Mouse (Mus musculus) midbrain, postnatal 0 days (tissue): ENCODE data around the gene Usp7. TPM values are rescaled to one million over a fixed set of nuclear protein-coding genes. Genes with fewer than 3 reads are reported as not detected.

ENCODE experiments used
- ATAC-seq: fragments of 200-750 bp; cut with Nextera tagmentation; 2 replicates; pipeline ENCODE4 v1.8.0; 2017; ENCODE audit warnings: moderate number of reproducible peaks, mild to moderate bottlenecking, moderate TSS enrichment, moderate library complexity; ENCODE audit not compliant: low FRiP score
- DNase-seq: peaks from one replicate; pipeline ENCODE4 v3.0.0-alpha.2; 2015; ENCODE audit warnings: low spot score
- H3K27ac ChIP-seq: fragments of 300-500 bp; sonication (generic); 2 replicates; pipeline ENCODE4 v1.5.1; 2014; ENCODE audit warnings: low read depth, mild to moderate bottlenecking, low read length, mixed read lengths
- H3K27me3 ChIP-seq: fragments of 300-500 bp; sonication (generic); 2 replicates; pipeline ENCODE4 v1.6.1; 2014; ENCODE audit warnings: low read length, control low read depth, mixed read lengths; ENCODE audit not compliant: insufficient read depth
- H3K36me3 ChIP-seq: fragments of 300-500 bp; sonication (generic); 2 replicates; pipeline ENCODE4 v1.6.1; 2014; ENCODE audit warnings: low read length, control low read depth, mixed read lengths; ENCODE audit not compliant: insufficient read depth
- H3K4me1 ChIP-seq: fragments of 300-500 bp; sonication (generic); 2 replicates; pipeline ENCODE4 v1.6.1; 2014; ENCODE audit warnings: mild to moderate bottlenecking, control low read depth, antibody characterized with exemption, low read length, mixed read lengths; ENCODE audit not compliant: insufficient read depth
- H3K4me2 ChIP-seq: fragments of 300-500 bp; sonication (generic); 2 replicates; pipeline ENCODE4 v1.6.1; 2014; ENCODE audit warnings: low read depth, mild to moderate bottlenecking, low read length, mixed read lengths; ENCODE audit not compliant: poor library complexity, severe bottlenecking
- H3K4me3 ChIP-seq: fragments of 300-500 bp; sonication (generic); 2 replicates; pipeline ENCODE4 v1.5.1; 2014; ENCODE audit warnings: low read depth, mild to moderate bottlenecking, low read length, moderate library complexity
- H3K9ac ChIP-seq: fragments of 300-500 bp; sonication (generic); replicated peaks from 2 replicates; pipeline ENCODE4 v1.6.1; 2014; ENCODE audit warnings: mild to moderate bottlenecking, low read length, moderate library complexity, mixed read lengths; ENCODE audit not compliant: poor library complexity, severe bottlenecking
- H3K9me3 ChIP-seq: fragments of 300-500 bp; sonication (generic); 2 replicates; pipeline ENCODE4 v1.6.1; 2016; ENCODE audit warnings: low read length, control low read depth
- CTCF ChIP-seq: IDR thresholded peaks from 2 replicates; pipeline ENCODE4 v1.5.1; 2016; ENCODE audit warnings: antibody characterized with exemption, mild to moderate bottlenecking
- WGBS: fragments of 180-500 bp; shearing (Covaris S2); extraction: QIAGEN DNeasy Blood & Tissue Kit; methylation state at CpG from one replicate; pipeline ENCODE4 v1.1.7; 2014; 5-methylcytosine and 5-hydroxymethylcytosine counted together
- polyA plus RNA-seq: library from polyadenylated mRNA; unstranded; fragments of >200 nt; fragmentation: Nextera tagmentation; extraction: Ambion mirVana; gene quantifications from 2 replicates; pipeline ENCODE4 v1.2.1, GENCODE M21; 2015
- total RNA-seq: library from RNA; depleted of rRNA; stranded (reverse); fragments of >200 nt; gene quantifications from 2 replicates; pipeline ENCODE4 v1.2.3, GENCODE M21; 2014

The Usp7 gene
- total and polyA plus RNA-seq, 2 experiments from 2014 or later: 21.8 to 116 TPM

GRCm38 (mm10) chr16:8822586-8822985, 30.5 kb upstream of the Usp7 start:
- Histone ChIP-seq H3K4me1 (no peaks in the 10 kb centered on the region), H3K36me3 (no peaks in the 10 kb centered on the region), H3K27me3 (no peaks in the 10 kb centered on the region), H3K9ac (no peak overlapping the region), H3K4me2 (no peak overlapping the region), H3K9me3 (no peaks in the 10 kb centered on the region), H3K27ac (no peak overlapping the region), H3K4me3 (no peak overlapping the region)
- 86% methylated on average over 4 of the region's 4 CpGs for WGBS
- DNase-seq (no peak), ATAC-seq (no peak)
- TF ChIP-seq CTCF: no peak

DNA sequence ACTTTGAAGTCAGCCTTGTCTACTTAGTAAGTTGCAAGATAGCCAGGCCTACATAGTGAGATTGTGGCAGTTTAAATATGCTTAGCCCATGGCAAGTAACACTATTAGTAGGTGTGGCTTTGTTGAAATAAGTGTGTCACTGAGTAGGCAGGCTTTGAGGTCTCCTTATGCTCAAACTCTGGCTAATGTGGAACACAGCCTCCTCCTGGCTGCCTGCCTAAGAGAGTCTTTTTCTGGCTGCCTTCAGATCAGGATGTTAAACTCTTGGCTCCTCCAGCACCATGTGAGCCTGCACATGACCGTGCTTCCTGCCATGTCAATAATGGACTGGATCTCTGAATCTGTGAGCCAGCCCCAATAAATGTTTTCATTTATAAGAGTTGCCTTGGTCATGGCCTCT, 29.3 kb upstream of the Usp7 start:
- 81% methylated on average over 1 of the region's 1 CpGs for WGBS
- H3K9ac ChIP-seq: no peak overlapping the region
- no peaks in the 10 kb centered on the region for H3K4me1 ChIP-seq
- no peak for DNase-seq
- no peak overlapping the region for H3K27ac ChIP-seq
- TF ChIP-seq CTCF: no peak
- no peak for ATAC-seq
- H3K36me3 ChIP-seq: no peaks in the 10 kb centered on the region
- H3K4me2 ChIP-seq: no peak overlapping the region
- no peak overlapping the region for H3K4me3 ChIP-seq
- H3K9me3 ChIP-seq: no peaks in the 10 kb centered on the region
- no peaks in the 10 kb centered on the region for H3K27me3 ChIP-seq

GRCm38 (mm10) chr16:8817872-8818271, 25.8 kb upstream of the Usp7 start:
- TF ChIP-seq CTCF: no peak
- no peak overlapping the region for H3K4me3 ChIP-seq
- no peaks in the 10 kb centered on the region for H3K27me3 ChIP-seq
- no peak overlapping the region for H3K27ac ChIP-seq
- no peak overlapping the region for H3K9ac ChIP-seq
- H3K4me1 ChIP-seq: no peaks in the 10 kb centered on the region
- H3K4me2 ChIP-seq: no peak overlapping the region
- H3K9me3 ChIP-seq: no peaks in the 10 kb centered on the region
- 87% methylated on average over 4 of the region's 4 CpGs for WGBS
- no peak for DNase-seq
- no peak for ATAC-seq
- H3K36me3 ChIP-seq: no peaks in the 10 kb centered on the region

- DNase-seq (no peak), ATAC-seq (no peak)
- H3K4me3 ChIP-seq: no peak overlapping the region
- WGBS: 91% methylated on average over 14 of the region's 14 CpGs
- H3K27me3 ChIP-seq: no peaks in the 10 kb centered on the region
- no peaks in the 10 kb centered on the region for H3K4me1 ChIP-seq
- no peak overlapping the region for H3K9ac ChIP-seq
- no peak overlapping the region for H3K27ac ChIP-seq
- H3K9me3 ChIP-seq: no peaks in the 10 kb centered on the region
- TF ChIP-seq CTCF: no peak
- H3K4me2 ChIP-seq: no peak overlapping the region
- no peaks in the 10 kb centered on the region for H3K36me3 ChIP-seq
Observed at GRCm38 (mm10) chr16:8810399-8811127, 18.5 kb upstream of the Usp7 start.

- H3K9me3 ChIP-seq: no peaks in the 10 kb centered on the region
- DNase-seq: no peak
- TF ChIP-seq CTCF: peak; percentile 69
- H3K4me1 ChIP-seq: no peaks in the 10 kb centered on the region
- no peak overlapping the region for H3K4me3 ChIP-seq
- no peak overlapping the region for H3K27ac ChIP-seq
- 16% methylated on average over 4 of the region's 4 CpGs for WGBS
- H3K27me3 ChIP-seq: no peaks in the 10 kb centered on the region
- no peak overlapping the region for H3K9ac ChIP-seq
- no peak for ATAC-seq
- H3K36me3 ChIP-seq: no peaks in the 10 kb centered on the region
- no peak overlapping the region for H3K4me2 ChIP-seq
Observed at GRCm38 (mm10) chr16:8806703-8807102, 14.6 kb upstream of the Usp7 start.

- no peak for DNase-seq
- no peak for TF ChIP-seq CTCF
- Histone ChIP-seq H3K9me3 (peaks cover 8% of the 10 kb centered on the region; the same call in 1 of the 2 replicates), H3K4me1 (no peaks in the 10 kb centered on the region), H3K4me2 (no peak overlapping the region), H3K9ac (no peak overlapping the region), H3K27me3 (no peaks in the 10 kb centered on the region), H3K27ac (no peak overlapping the region), H3K36me3 (no peaks in the 10 kb centered on the region), H3K4me3 (no peak overlapping the region)
- 89% methylated on average over 2 of the region's 2 CpGs for WGBS
- no peak for ATAC-seq
Observed at GRCm38 (mm10) chr16:8795906-8796305, 3.8 kb upstream of the Usp7 start.
